Mouse (Mus musculus) liver, embryonic 15.5 days (tissue): Measurements from ENCODE around the gene Ube4a. TPM values are rescaled to one million over a fixed set of nuclear protein-coding genes. Genes with fewer than 3 reads are reported as not detected.
A peak's percentile ranks its signal among the peaks of the same experiment; 100 is the strongest.

Experiments
- ATAC-seq: fragments of 200-750 bp; cut with Nextera tagmentation; 2 replicates; pipeline ENCODE4 v1.8.0; 2017; ENCODE audit warnings: moderate number of reproducible peaks, mild to moderate bottlenecking, moderate library complexity; ENCODE audit not compliant: insufficient read depth
- H3K27ac ChIP-seq: fragments of 300-500 bp; sonication (generic); replicated peaks from 2 replicates; pipeline ENCODE4 v1.5.1; 2015; ENCODE audit warnings: mild to moderate bottlenecking, inconsistent platforms
- H3K27me3 ChIP-seq: fragments of 300-500 bp; sonication (generic); 2 replicates; pipeline ENCODE4 v1.6.1; 2015; ENCODE audit warnings: mild to moderate bottlenecking, inconsistent platforms
- H3K36me3 ChIP-seq: fragments of 300-500 bp; sonication (generic); replicated peaks from 2 replicates; pipeline ENCODE4 v1.6.1; 2015; ENCODE audit warnings: moderate library complexity, mild to moderate bottlenecking, inconsistent platforms
- H3K4me1 ChIP-seq: fragments of 300-500 bp; sonication (generic); replicated peaks from 2 replicates; pipeline ENCODE4 v1.6.1; 2015; ENCODE audit warnings: inconsistent platforms
- H3K4me2 ChIP-seq: fragments of 300-500 bp; sonication (generic); 2 replicates; pipeline ENCODE4 v1.6.1; 2015; ENCODE audit warnings: moderate library complexity, mild to moderate bottlenecking, inconsistent platforms
- H3K4me3 ChIP-seq: fragments of 300-500 bp; sonication (generic); replicated peaks from 2 replicates; pipeline ENCODE4 v1.5.1; 2015; ENCODE audit warnings: mild to moderate bottlenecking, inconsistent platforms
- H3K9ac ChIP-seq: fragments of 300-500 bp; sonication (generic); 2 replicates; pipeline ENCODE4 v1.6.1; 2015; ENCODE audit warnings: moderate library complexity, mild to moderate bottlenecking, inconsistent platforms
- H3K9me3 ChIP-seq: fragments of 300-500 bp; sonication (generic); replicated peaks from 2 replicates; pipeline ENCODE4 v1.6.1; 2016; ENCODE audit warnings: inconsistent platforms
- WGBS: fragments of 180-500 bp; shearing (Covaris S2); methylation state at CpG from one replicate; pipeline ENCODE4 v1.1.7; 2015; ENCODE audit warnings: mixed read lengths; ENCODE audit not compliant: insufficient replicate concordance; 5-methylcytosine and 5-hydroxymethylcytosine counted together
- polyA plus RNA-seq: library from polyadenylated mRNA; unstranded; fragments of >200 nt; fragmentation: Nextera tagmentation; extraction: Ambion mirVana; gene quantifications from 2 replicates; pipeline ENCODE4 v1.2.1, GENCODE M21; 2015

The Ube4a gene
- polyA plus RNA-seq, 1 experiment from 2014 or later, result 10.9 TPM

- Histone ChIP-seq H3K9ac (no peak overlapping the region), H3K27ac (no peak overlapping the region), H3K36me3 (no peaks in the 10 kb centered on the region), H3K4me3 (no peak overlapping the region), H3K9me3 (no peaks in the 10 kb centered on the region), H3K27me3 (no peaks in the 10 kb centered on the region), H3K4me2 (no peak overlapping the region), H3K4me1 (peaks cover 3% of the 10 kb centered on the region; the same call in 1 of the 2 replicates)
- ATAC-seq, result no peak
- 60% methylated on average over 5 of the region's 5 CpGs for WGBS
These were observed 60.4 kb downstream of the Ube4a start for GRCm38 (mm10) chr9:44904964-44905363.

- Histone ChIP-seq H3K9me3 (no peaks in the 10 kb centered on the region), H3K27ac (no peak overlapping the region), H3K27me3 (no peaks in the 10 kb centered on the region), H3K4me1 (peaks cover 3% of the 10 kb centered on the region; the same call in 1 of the 2 replicates), H3K9ac (no peak overlapping the region), H3K36me3 (no peaks in the 10 kb centered on the region), H3K4me3 (no peak overlapping the region), H3K4me2 (no peak overlapping the region)
- no peak for ATAC-seq
- WGBS, result 55% methylated on average over 4 of the region's 4 CpGs
These were observed 61.5 kb downstream of the Ube4a start for GRCm38 (mm10) chr9:44903856-44904255.

- Histone ChIP-seq H3K4me1 (peaks cover 3% of the 10 kb centered on the region; the same call in 1 of the 2 replicates), H3K9me3 (no peaks in the 10 kb centered on the region), H3K27ac (no peak overlapping the region), H3K27me3 (no peaks in the 10 kb centered on the region), H3K4me2 (no peak overlapping the region), H3K9ac (no peak overlapping the region), H3K36me3 (no peaks in the 10 kb centered on the region), H3K4me3 (no peak overlapping the region)
- WGBS, result 44% methylated on average over 4 of the region's 4 CpGs
- ATAC-seq, result no peak
These were observed 65.0 kb downstream of the Ube4a start for GRCm38 (mm10) chr9:44900402-44900801.

GRCm38 (mm10) chr9:44899716-44900115 lies 65.7 kb downstream of the Ube4a start:
- WGBS, result 58% methylated on average over 3 of the region's 3 CpGs
- H3K27ac ChIP-seq, result no peak overlapping the region
- H3K9ac ChIP-seq, result no peak overlapping the region
- ATAC-seq, result no peak
- H3K4me1 ChIP-seq, result no peaks in the 10 kb centered on the region
- H3K4me3 ChIP-seq, result no peak overlapping the region
- no peaks in the 10 kb centered on the region for H3K9me3 ChIP-seq
- no peaks in the 10 kb centered on the region for H3K27me3 ChIP-seq
- H3K4me2 ChIP-seq, result no peak overlapping the region
- H3K36me3 ChIP-seq, result no peaks in the 10 kb centered on the region

- no peak overlapping the region for H3K4me3 ChIP-seq
- no peaks in the 10 kb centered on the region for H3K9me3 ChIP-seq
- H3K36me3 ChIP-seq, result no peaks in the 10 kb centered on the region
- no peak for ATAC-seq
- no peaks in the 10 kb centered on the region for H3K27me3 ChIP-seq
- H3K4me2 ChIP-seq, result no peak overlapping the region
- H3K4me1 ChIP-seq, result no peaks in the 10 kb centered on the region
- H3K9ac ChIP-seq, result no peak overlapping the region
- no peak overlapping the region for H3K27ac ChIP-seq
- WGBS, result 53% methylated on average over 4 of the region's 4 CpGs
These were observed 68.4 kb downstream of the Ube4a start for GRCm38 (mm10) chr9:44897024-44897423.

- no peak overlapping the region for H3K4me3 ChIP-seq
- H3K36me3 ChIP-seq, result no peaks in the 10 kb centered on the region
- peaks cover 4% of the 10 kb centered on the region; the same call in 1 of the 2 replicates for H3K4me1 ChIP-seq
- no peak overlapping the region for H3K9ac ChIP-seq
- no peak for ATAC-seq
- H3K27me3 ChIP-seq, result peaks cover 3% of the 10 kb centered on the region; the same call in 1 of the 2 replicates
- H3K9me3 ChIP-seq, result no peaks in the 10 kb centered on the region
- H3K4me2 ChIP-seq, result no peak overlapping the region
- WGBS, result 26% methylated on average over 3 of the region's 3 CpGs
- H3K27ac ChIP-seq, result no peak overlapping the region
These were observed 72.7 kb downstream of the Ube4a start for GRCm38 (mm10) chr9:44892664-44893063.

DNA sequence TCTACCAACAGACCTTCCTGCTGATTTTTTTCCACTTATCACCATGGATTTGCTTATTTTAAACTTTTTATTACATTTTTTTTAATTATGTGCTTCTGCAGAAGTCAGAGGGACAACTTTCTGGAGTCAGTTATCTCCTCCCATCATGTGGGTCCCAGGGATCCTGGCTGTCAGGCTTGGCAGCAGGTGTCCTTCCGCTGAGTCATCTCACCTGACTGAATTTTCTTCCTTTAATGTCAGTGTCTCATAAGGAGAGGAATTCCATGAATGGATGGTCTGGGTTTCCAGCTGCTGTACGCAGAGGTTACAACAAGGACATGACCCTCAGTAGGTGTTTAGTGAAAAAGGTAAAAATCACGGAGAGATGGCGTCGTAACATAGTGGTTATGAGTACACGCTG lies 74.2 kb downstream of the Ube4a start:
- no peak overlapping the region for H3K27ac ChIP-seq
- WGBS, result 77% methylated on average over 6 of the region's 6 CpGs
- no peak overlapping the region for H3K9ac ChIP-seq
- no peak overlapping the region for H3K4me3 ChIP-seq
- H3K36me3 ChIP-seq, result no peaks in the 10 kb centered on the region
- H3K4me1 ChIP-seq, result peaks cover 4% of the 10 kb centered on the region; the same call in 1 of the 2 replicates
- no peaks in the 10 kb centered on the region for H3K9me3 ChIP-seq
- H3K27me3 ChIP-seq, result peaks cover 3% of the 10 kb centered on the region; the same call in 1 of the 2 replicates
- H3K4me2 ChIP-seq, result no peak overlapping the region
- ATAC-seq, result no peak

- H3K9ac ChIP-seq, result no peak overlapping the region
- H3K4me3 ChIP-seq, result no peak overlapping the region
- no peaks in the 10 kb centered on the region for H3K9me3 ChIP-seq
- no peak overlapping the region for H3K4me2 ChIP-seq
- no peak for ATAC-seq
- no peak overlapping the region for H3K27ac ChIP-seq
- peaks cover 4% of the 10 kb centered on the region; the same call in 1 of the 2 replicates for H3K4me1 ChIP-seq
- no peaks in the 10 kb centered on the region for H3K36me3 ChIP-seq
- 30% methylated on average over 2 of the region's 2 CpGs for WGBS
- H3K27me3 ChIP-seq, result peaks cover 7% of the 10 kb centered on the region
These were observed 75.3 kb downstream of the Ube4a start for GRCm38 (mm10) chr9:44890122-44890521.

DNA sequence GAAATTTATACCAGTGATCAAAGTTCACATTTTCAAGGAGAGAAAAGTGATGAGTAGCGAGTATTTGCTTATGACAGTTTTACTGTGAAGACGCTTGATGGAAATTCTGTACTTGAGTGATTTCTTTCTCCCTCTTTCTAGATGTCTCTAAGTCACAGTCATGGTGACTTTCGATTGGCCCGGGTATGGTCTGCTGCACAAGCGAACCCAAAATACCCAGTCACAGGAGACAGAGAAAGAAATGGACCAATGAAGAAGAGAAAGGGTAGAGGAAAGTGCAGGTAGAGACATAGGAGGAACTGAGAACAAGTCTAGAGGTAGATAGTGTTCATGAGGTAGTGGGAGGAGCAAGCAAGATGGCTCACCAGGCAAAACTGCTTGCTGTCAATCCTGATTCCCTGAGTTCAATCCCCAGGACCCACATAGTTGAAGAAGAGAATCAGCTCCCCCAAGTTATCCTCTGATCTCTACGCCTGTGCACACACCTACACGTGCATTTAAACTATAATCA lies 77.2 kb downstream of the Ube4a start:
- Histone ChIP-seq H3K9ac (no peak overlapping the region), H3K27ac (no peak overlapping the region), H3K9me3 (no peaks in the 10 kb centered on the region), H3K4me2 (no peak overlapping the region), H3K4me1 (peaks cover 6% of the 10 kb centered on the region), H3K4me3 (no peak overlapping the region), H3K27me3 (peaks cover 24% of the 10 kb centered on the region), H3K36me3 (no peaks in the 10 kb centered on the region)
- WGBS, result 62% methylated on average over 7 of the region's 7 CpGs
- ATAC-seq, result no peak

- H3K27ac ChIP-seq, result no peak overlapping the region
- 2% methylated on average over 21 of the region's 21 CpGs for WGBS
- H3K4me1 ChIP-seq, result peaks cover 43% of the 10 kb centered on the region
- no peaks in the 10 kb centered on the region for H3K36me3 ChIP-seq
- H3K4me3 ChIP-seq, result peak overlapping the region; percentile 94
- ATAC-seq, result no peak
- H3K9me3 ChIP-seq, result no peaks in the 10 kb centered on the region
- H3K27me3 ChIP-seq, result peaks cover 31% of the 10 kb centered on the region
- no peak overlapping the region for H3K9ac ChIP-seq
- peak overlapping the region; percentile 99 for H3K4me2 ChIP-seq
These were observed 82.3 kb downstream of the Ube4a start for GRCm38 (mm10) chr9:44882981-44883569.

GRCm38 (mm10) chr9:44882436-44882980 lies 82.9 kb downstream of the Ube4a start:
- H3K9me3 ChIP-seq, result no peaks in the 10 kb centered on the region
- peak overlapping the region; percentile 94 for H3K4me3 ChIP-seq
- H3K4me1 ChIP-seq, result peaks cover 43% of the 10 kb centered on the region
- peak overlapping the region; percentile 80 for H3K9ac ChIP-seq
- WGBS, result 0% methylated on average over 26 of the region's 27 CpGs
- no peaks in the 10 kb centered on the region for H3K36me3 ChIP-seq
- H3K4me2 ChIP-seq, result peak overlapping the region; percentile 99
- peaks cover 31% of the 10 kb centered on the region for H3K27me3 ChIP-seq
- 0 out of 2 replicates have a peak overlapping the region, but pooled peaks have one; percentile 91 for H3K27ac ChIP-seq
- ATAC-seq, result 0 out of 2 replicates have a peak, but pooled peaks have one; percentile 10
